Mouse (Mus musculus): ENCODE measurements around the gene Wdtc1.

Wdtc1 gene

DNA sequence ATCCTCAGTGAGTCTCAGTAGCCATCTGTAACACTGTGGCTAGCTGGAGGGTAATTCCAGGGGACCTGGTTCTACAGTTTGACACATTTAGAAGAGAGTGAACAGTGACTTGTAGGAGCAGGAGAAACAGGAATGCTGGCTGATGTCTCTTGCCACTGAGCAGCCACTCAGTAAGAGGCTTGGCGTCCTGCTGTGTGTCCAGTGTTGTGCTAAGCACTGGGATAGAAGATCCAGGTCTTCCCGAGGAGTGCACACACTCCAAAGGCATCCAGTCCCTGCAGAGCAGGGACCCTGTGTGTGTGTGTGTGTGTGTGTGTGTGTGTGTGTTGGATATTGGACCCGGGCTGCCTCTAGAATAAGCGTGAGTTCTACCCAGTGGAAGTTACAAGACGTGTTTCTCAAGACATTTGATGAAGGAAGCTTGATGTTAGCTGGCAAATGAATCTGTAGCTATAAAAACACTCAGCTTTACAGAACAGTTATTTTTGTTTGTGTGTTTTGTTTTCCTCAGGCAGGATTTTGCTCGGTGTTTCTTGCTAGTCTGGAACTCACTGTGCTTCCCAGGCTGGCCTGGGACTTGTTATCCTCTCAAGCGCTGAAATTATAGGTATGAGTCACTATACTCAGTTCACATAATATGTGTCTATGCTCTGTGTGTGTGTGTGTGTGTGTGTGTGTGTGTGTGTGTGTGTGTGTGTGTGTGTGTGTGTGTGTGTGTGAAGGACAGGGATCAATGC, 32.9 kb upstream of the Wdtc1 start:
- ChIA-PET CTCF (interaction anchor here in 3 of 4 experiments (0.5 to 1.4 kb wide), 16 partner anchors 13 to 452 kb away, joined by 3 to 6 read pairs (median 3); partner anchors contain the start of genes Slc9a1 (in 1 of the 3) and Tent5b (in 1 of the 3)), POLR2A (interaction anchor here in 3 of 4 experiments (0.6 to 3.9 kb wide), 26 partner anchors 9 to 579 kb away, joined by 3 to 37 read pairs (median 6); partner anchors contain the start of genes Wdtc1 (in 3 of the 3) and Slc9a1 (in 2 of the 3))

- ChIA-PET POLR2A (interaction anchor here in 3 of 4 experiments (0.5 to 5.5 kb wide), 11 partner anchors 9 to 29 kb away, joined by 4 to 72 read pairs (median 17); partner anchors contain the start of genes Wdtc1 (in 3 of the 3) and Slc9a1 (in 2 of the 3)), CTCF (interaction anchor here in 2 of 4 experiments (1.3 to 1.8 kb wide), 2 partner anchors 10 to 12 kb away, joined by 4 read pairs; partner anchors contain the start of gene Slc9a1 (in 1 of the 2))
Observed at GRCm38 (mm10) chr4:133381141-133381540, 27.9 kb upstream of the Wdtc1 start.

DNA sequence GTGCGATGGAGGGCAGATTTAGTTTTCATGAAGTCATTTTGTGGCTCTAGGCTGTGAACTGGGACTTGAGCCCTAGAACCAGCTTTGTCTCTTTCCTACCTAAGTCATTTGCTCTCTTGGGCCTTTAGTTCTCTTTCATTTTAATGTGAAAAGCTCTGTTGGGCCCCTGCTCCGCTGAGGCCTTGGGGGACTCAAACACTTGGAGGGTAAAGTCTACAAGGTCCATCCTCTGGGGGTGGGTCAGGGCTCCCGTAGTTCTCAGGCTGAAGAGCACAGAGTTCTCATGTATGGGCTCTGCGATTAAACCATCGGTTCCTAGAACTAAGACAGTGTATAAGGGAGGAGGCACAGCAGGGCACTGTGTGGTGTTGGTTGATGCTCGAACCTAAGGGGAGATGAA, 27.3 kb upstream of the Wdtc1 start:
- ChIA-PET CTCF (interaction anchor here in 2 of 4 experiments (0.8 to 1.4 kb wide), 2 partner anchors 9 to 11 kb away, joined by 3 to 4 read pairs; partner anchors contain the start of gene Slc9a1 (in 1 of the 2)), POLR2A (interaction anchor here (0.5 to 5.5 kb wide), 19 partner anchors 9 to 100 kb away, joined by 3 to 72 read pairs (median 6); partner anchors contain the start of genes Wdtc1 (in 3 of the 4), Slc9a1 (in 2 of the 4) and Tent5b (in 1 of the 4))

- ChIA-PET POLR2A (interaction anchor here (0.5 to 5.5 kb wide), 31 partner anchors 8 to 1958 kb away, joined by 3 to 72 read pairs (median 4); partner anchors contain the start of genes Wdtc1 (in 3 of the 4), Slc9a1 (in 2 of the 4), Nudc (in 1 of the 4) and Tent5b (in 1 of the 4)), CTCF (interaction anchor here (0.5 to 1.4 kb wide), 12 partner anchors 8 to 992 kb away, joined by 3 to 14 read pairs (median 4); partner anchors contain the start of gene Slc9a1 (in 1 of the 4))
Observed at GRCm38 (mm10) chr4:133379861-133380260, 26.6 kb upstream of the Wdtc1 start.

GRCm38 (mm10) chr4:133379046-133379347, 25.7 kb upstream of the Wdtc1 start:
- CTCF ChIA-PET = interaction anchor here in 2 of 4 experiments (0.6 to 0.9 kb wide), 4 partner anchors 8 to 834 kb away, joined by 3 to 4 read pairs (median 4); partner anchors contain the start of gene Slc9a1 (in 1 of the 2)
- POLR2A ChIA-PET = interaction anchor here (0.6 to 5.5 kb wide), 22 partner anchors 7 to 356 kb away, joined by 3 to 72 read pairs (median 4); partner anchors contain the start of genes Slc9a1 (in 4 of the 4), Wdtc1 (in 3 of the 4) and Nudc (in 1 of the 4)

- ChIA-PET POLR2A (interaction anchor here (0.6 to 5.5 kb wide), 26 partner anchors 9 to 435 kb away, joined by 3 to 72 read pairs (median 4); partner anchors contain the start of genes Slc9a1 (in 4 of the 4), Wdtc1 (in 3 of the 4) and Nudc (in 1 of the 4)), CTCF (interaction anchor here in 3 of 4 experiments (0.6 to 1.0 kb wide), 4 partner anchors 9 to 101 kb away, joined by 3 to 13 read pairs (median 4); partner anchors contain the start of genes Slc9a1 (in 2 of the 3) and Tent5b (in 1 of the 3))
Observed at GRCm38 (mm10) chr4:133378236-133379045, 25.2 kb upstream of the Wdtc1 start.

DNA sequence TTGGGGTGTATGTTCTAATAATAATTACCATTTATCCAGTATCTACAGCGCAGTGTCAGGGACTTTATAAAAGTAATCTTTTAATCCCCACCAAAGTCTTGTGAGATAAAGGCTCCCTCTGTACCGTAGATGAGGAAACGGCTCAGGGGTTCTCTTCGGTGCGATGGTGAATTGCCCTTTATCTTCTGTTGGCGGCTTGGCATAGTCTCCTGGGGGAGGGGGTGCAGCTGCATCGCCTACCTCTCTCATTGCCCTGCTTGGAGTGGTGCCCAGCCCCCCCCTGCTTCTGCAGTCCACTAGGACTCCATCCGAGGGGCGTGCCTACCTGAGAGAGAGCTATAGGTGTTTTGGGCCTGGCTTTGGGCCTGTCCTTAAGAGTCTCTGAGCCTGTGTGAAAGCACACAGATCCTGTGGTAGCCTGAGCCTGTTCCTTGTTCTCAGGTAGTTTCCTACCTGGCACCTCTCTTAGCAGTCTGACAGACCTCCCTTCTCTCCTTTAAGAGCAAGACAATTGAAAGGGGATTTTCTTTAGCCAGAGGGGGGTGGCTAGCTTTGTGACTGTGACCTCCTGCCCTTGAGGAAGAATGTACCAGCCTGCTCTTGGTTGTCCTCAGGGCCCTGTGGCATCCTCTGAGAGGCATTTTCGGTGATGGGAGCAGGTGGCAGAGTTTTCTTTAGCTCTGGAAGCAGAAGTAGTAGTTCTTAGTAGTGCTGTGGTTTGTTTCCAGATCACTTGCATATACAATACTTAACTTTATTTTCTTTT, 22.7 kb upstream of the Wdtc1 start:
- POLR2A ChIA-PET = interaction anchor here in 3 of 4 experiments (0.6 to 6.0 kb wide), 11 partner anchors 9 to 319 kb away, joined by 3 to 63 read pairs (median 4); partner anchors contain the start of genes Wdtc1 (in 3 of the 3) and Trnp1 (in 1 of the 3)
- CTCF ChIA-PET = interaction anchor here in 2 of 4 experiments (0.6 kb wide), 2 partner anchors 69 to 98 kb away, joined by 3 read pairs; partner anchors contain the start of gene Tmem222 (in 1 of the 2)

DNA sequence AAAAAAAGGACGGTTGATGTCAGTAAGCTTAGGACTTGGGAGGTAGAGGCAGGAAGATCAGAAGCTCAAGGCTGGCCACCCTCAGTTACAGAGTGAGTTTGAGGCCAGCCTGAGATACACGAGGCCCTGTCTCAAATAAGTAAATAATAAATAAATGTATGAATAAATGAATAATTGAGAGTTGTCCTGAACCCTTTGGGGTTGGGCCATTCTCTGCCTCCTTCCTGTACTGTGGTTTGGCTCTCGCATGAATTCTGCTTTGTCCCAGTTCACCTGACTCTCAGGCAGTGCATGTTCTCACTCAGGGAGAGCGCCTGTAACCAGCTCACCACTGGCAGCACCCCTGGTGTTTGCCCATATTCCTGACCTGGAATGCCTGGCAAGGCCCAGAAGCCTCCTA, 20.7 kb upstream of the Wdtc1 start:
- POLR2A ChIA-PET = interaction anchor here (0.6 to 11.6 kb wide), 15 partner anchors 9 to 61 kb away, joined by 3 to 356 read pairs (median 5); partner anchors contain the start of gene Wdtc1 (in 3 of the 4)
- CTCF ChIA-PET = interaction anchor here in 1 of 4 experiments (1.1 to 2.2 kb wide), 2 partner anchors 22 to 40 kb away, joined by 3 to 5 read pairs; no protein-coding TSS in a partner anchor

GRCm38 (mm10) chr4:133372278-133372665, 19.0 kb upstream of the Wdtc1 start:
- ChIA-PET POLR2A (interaction anchor here (0.6 to 11.6 kb wide), 32 partner anchors 8 to 277 kb away, joined by 3 to 356 read pairs (median 6); partner anchors contain the start of genes Wdtc1 (in 4 of the 4) and Cd164l2 (in 1 of the 4)), CTCF (interaction anchor here in 2 of 4 experiments (0.8 to 2.2 kb wide), 5 partner anchors 8 to 42 kb away, joined by 3 to 5 read pairs (median 3); no protein-coding TSS in a partner anchor)

DNA sequence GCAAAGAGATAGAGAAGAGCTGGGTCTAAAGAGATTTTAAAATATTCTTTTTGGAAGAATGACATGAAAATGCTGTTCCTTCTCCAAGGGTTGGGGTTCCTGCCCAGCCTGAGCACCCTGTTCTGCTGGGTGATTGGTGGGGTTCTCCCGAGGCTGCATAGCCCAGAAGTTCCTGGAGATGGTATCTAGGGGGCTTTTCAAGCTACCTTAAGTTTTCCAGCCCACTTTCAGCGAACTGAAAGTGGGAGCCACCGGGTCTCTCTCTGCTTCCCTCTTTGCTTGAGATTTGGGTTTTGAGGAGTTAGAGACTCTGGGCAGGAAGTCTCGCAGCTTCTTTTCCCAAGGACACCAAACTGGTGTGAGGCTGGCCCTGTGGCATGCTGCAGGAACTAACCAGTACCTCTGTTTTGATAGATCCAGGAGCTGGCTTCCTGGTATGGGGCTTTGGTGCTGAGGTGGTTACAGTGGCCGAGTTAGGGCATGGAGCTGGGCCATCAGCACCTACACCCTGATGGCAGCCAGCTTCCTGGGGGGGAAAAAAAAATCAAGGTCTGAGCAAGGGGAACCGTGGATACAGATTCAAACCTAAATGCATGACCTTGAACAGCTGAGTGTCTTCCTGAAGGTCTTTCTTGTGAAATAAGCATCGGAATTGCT, 18.5 kb upstream of the Wdtc1 start:
- CTCF ChIA-PET = interaction anchor here in 2 of 4 experiments (0.8 to 2.2 kb wide), 4 partner anchors 8 to 43 kb away, joined by 3 to 5 read pairs (median 4); no protein-coding TSS in a partner anchor
- POLR2A ChIA-PET = interaction anchor here (0.5 to 11.6 kb wide), 40 partner anchors 8 to 1795 kb away, joined by 3 to 356 read pairs (median 4); partner anchors contain the start of genes Wdtc1 (in 4 of the 4) and Cd164l2 (in 1 of the 4)

DNA sequence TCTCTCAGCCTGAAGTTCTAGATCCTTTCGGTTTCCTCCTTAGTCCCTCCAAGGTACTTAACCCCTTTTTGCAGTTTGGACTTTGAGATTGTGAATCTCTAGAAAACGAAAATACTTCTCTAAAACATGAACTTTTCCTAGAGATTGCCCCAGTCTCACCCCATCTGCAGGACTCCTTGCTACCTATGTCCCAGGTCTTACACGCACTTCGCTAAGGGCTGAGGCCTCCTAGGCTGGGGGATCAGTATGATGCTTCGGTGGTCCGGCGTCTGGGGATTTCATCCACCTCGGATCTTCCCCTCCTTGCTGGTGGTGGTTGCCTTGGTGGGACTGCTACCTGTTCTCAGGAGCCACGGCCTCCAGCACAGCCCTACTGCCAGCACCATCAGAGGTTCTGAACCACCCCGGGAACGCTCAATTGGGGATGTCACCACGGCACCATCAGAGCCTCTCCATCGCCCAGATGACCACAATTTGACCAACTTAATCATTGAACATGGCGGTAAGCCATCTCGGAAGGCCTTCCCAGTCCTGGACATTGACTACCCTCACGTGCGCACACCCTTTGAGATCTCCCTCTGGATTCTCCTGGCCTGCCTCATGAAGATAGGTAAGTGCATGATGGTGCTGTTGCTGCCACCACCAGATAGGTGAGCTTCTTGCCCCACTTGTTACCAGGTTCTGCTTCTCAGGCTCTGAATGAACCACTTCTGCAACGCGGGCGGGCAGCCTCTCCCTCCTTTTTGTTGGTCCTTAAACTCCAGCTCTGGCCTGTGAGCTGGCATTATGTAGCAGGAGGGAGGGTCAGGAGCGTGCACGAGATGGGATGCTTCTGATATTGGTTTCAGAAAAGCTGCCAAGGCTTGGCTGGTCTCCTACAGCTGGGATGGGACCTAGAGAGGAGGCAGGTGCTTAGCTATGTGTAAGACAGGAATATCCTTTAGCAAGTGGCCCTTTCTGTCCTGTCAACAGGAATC, 17.3 kb upstream of the Wdtc1 start:
- ChIA-PET CTCF (interaction anchor here (0.7 to 1.6 kb wide), 13 partner anchors 7 to 137 kb away, joined by 3 to 13 read pairs (median 4); partner anchors contain the start of gene Wdtc1 (in 2 of the 4)), POLR2A (interaction anchor here (0.5 to 11.6 kb wide), 97 partner anchors 8 to 448 kb away, joined by 3 to 356 read pairs (median 5); partner anchors contain the start of genes Wdtc1 (in 4 of the 4), Fam76a (in 1 of the 4), Nudc (in 1 of the 4) and Tent5b (in 1 of the 4))

DNA sequence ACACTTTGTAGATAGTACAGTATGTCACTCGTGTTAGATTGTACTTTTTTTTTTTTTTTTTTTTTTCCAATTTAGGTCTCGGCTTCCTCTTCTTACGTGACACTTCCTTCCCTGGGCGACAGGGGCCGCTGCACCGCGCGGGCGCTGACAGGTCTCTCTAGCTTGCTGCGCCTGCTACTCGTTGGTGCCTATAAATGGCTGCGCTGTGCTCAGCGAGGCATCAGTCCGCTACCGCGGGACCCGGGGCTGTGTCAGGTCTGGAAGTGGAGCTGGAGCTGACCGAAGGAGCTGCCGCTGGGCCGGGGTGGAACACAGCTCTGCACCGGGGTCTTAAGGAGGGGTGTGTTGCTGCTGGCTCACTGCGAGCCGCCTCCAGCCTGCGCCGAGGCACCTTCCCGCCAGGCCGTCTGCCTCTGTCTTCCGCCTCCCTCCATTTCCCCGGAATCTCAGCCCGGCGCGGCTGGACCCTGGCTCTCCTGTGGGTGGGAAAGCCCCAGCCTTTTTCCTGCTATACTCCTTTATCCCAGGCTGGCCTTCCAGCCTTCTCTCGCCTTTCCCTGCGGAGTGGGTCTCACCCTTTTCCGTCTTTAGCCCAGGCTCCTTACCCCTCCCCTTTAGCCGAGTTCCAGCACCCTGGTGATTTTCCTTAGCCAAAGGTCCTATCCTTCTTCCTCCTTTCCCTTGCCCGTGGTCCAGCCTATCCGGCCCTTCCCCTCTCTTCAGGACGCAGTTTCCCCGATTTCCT, 16.4 kb upstream of the Wdtc1 start, which contains the start of gene Slc9a1:
Gene Slc9a1 (plus strand): TSS at position 154 of the 745 bp plus-strand sequence.
- POLR2A ChIA-PET = interaction anchor here (0.5 to 11.6 kb wide), 100 partner anchors 9 to 742 kb away, joined by 3 to 356 read pairs (median 4); partner anchors contain the start of genes Wdtc1 (in 4 of the 4), Nudc (in 2 of the 4), Tent5b (in 2 of the 4) and Fam76a (in 1 of the 4)
- CTCF ChIA-PET = interaction anchor here in 3 of 4 experiments (0.6 to 1.6 kb wide), 30 partner anchors 8 to 1186 kb away, joined by 3 to 13 read pairs (median 4); partner anchors contain the start of gene Wdtc1 (in 2 of the 3)

DNA sequence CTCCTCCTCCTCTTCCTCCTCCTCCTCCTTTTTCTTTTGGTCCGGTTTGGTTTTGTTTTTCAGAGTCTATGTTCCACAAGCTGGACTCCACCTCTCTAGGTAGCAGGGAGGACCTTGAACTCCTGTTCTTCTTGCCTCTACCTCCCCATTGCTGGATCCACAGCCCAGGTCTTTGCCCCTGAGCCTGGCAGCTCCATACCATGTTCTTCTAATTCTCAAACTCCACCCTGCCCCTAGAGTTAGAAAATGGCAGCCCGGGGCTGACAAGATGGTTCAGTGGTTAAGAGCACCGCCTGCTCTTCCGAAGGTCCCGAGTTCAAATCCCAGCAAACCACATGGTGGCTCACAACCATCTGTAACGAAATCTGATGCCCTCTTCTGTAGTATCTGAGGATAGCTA, 1.4 kb upstream of the Wdtc1 start:
- CTCF ChIA-PET = interaction anchor here in 1 of 4 experiments (1.4 to 2.8 kb wide), 3 partner anchors 11 to 37 kb away, joined by 3 to 14 read pairs (median 3); no protein-coding TSS in a partner anchor
- POLR2A ChIA-PET = interaction anchor here (0.6 to 13.1 kb wide), 35 partner anchors 9 to 626 kb away, joined by 3 to 356 read pairs (median 6); partner anchors contain the start of genes Slc9a1 (in 4 of the 4), Tent5b (in 1 of the 4) and Tmem222 (in 1 of the 4)

Measured in embryonic stem cell, embryonic (primary cell).